ENCODE assay signal across 21 mouse cellular contexts in the genomic region with DNA sequence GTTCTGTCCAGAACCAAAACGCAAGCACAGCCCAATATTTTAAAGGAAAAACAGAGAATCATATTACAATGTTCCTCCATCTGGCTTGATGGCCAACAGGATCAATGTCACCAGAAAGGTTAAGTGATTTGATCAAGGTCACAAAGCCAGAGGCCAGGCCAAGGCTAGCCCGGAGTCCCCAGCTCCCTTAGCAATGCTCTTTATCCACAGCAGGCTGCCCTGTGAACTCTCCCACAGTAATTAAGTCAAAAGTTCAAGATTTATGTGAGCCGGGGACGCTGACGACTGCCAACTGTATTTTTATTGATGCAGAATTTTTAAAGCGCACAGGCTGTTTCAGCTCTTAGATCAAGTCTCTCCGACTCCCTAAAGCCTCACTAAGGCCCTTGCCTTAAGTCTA.
A peak's percentile ranks its signal among the peaks of the same experiment; 100 is the strongest.
DNase-seq lines count a peak whose midpoint lies in the region; ATAC-seq and TF ChIP-seq lines count a peak whose summit lies in the region.
"Had no signal": no experiment of that assay in that cellular context is flagged by ENCODE, and none has a peak within 500 bp of the region (broad histone marks: within the 10 kb centered on the region; RNA-seq: fewer than 3 reads in every experiment).

No protein-coding gene starts in this region.

- WGBS in liver, adult 2 months: 49% methylated on average over 7 of the region's 7 CpGs
- WGBS in liver, embryonic 11.5 days: 67% methylated on average over 7 of the region's 7 CpGs
- WGBS in hindbrain, embryonic 12.5 days: 53% methylated on average over 7 of the region's 7 CpGs

- H3K4me2 ChIP-seq in liver, embryonic 11.5 days: no peak overlapping the region
- no peak overlapping the region for H3K4me2 ChIP-seq in hindbrain, embryonic 12.5 days (replicated peaks)
- H3K4me2 ChIP-seq: forebrain, embryonic 12.5 days; hindbrain, embryonic 14.5 days; limb, embryonic 12.5 days; midbrain, embryonic 13.5 days had no signal

- no peak overlapping the region for H3K4me3 ChIP-seq in liver, adult 2 months (ENCODE audit: insufficient read depth, low read depth, low read length)
- no peak overlapping the region for H3K4me3 ChIP-seq in liver, embryonic 11.5 days (ENCODE audit: low read depth, low read length)
- no peak overlapping the region for H3K4me3 ChIP-seq in hindbrain, embryonic 12.5 days
- H3K4me3 ChIP-seq: forebrain, embryonic 12.5 days; heart, adult 2 months; limb, embryonic 12.5 days; midbrain, embryonic 13.5 days; myocyte had no signal

- H3K4me1 ChIP-seq in liver, adult 2 months (ENCODE audit: control insufficient read depth, insufficient read depth, low read length): peaks cover 9% of the 10 kb centered on the region
- H3K4me1 ChIP-seq in liver, embryonic 11.5 days (replicated peaks; ENCODE audit: control insufficient read depth, insufficient read depth, low read length): no peaks in the 10 kb centered on the region
- H3K4me1 ChIP-seq in hindbrain, embryonic 12.5 days: peaks cover 16% of the 10 kb centered on the region

- peaks cover 4% of the 10 kb centered on the region; the same call in 1 of the 2 replicates for H3K79me2 ChIP-seq in liver, adult 2 months (ENCODE audit: control insufficient read depth, insufficient read depth, low read length)

- peak; percentile 40 for DNase-seq in liver, adult 2 months (ENCODE audit: extremely low read depth, low read depth, low spot score)
- no peak for DNase-seq in liver, embryonic 11.5 days (ENCODE audit: low spot score)
- DNase-seq in kidney, adult 11 months: peak; percentile 52
- peak; percentile 77 for DNase-seq in kidney, postnatal 10 days
- no peak for DNase-seq in lung, postnatal 14 days
- DNase-seq: B cell, adult 2 months; cerebellum, adult 18-20 months; heart, adult 2 months; heart, postnatal 10 days; lung, adult 18-20 months; right cerebral cortex, adult 18-20 months; thymus, postnatal 36 days had no signal

- 0 out of 2 replicates have a peak overlapping the region, but pooled peaks have one; percentile 1 for H3K27ac ChIP-seq in liver, adult 2 months (replicated peaks; ENCODE audit: insufficient read depth, low read depth, low read length)
- no peak overlapping the region for H3K27ac ChIP-seq in liver, embryonic 11.5 days (ENCODE audit: low read depth, low read length)
- H3K27ac ChIP-seq in hindbrain, embryonic 12.5 days: no peak overlapping the region
- H3K27ac ChIP-seq: forebrain, embryonic 12.5 days; heart, adult 2 months; hindbrain, embryonic 14.5 days; limb, embryonic 12.5 days; macrophage; midbrain, embryonic 13.5 days; stomach, postnatal 0 days had no signal

- no peaks in the 10 kb centered on the region for H3K36me3 ChIP-seq in liver, adult 2 months (ENCODE audit: control insufficient read depth, insufficient read depth, low read length)
- no peaks in the 10 kb centered on the region for H3K36me3 ChIP-seq in liver, embryonic 11.5 days (ENCODE audit: control insufficient read depth, insufficient read depth, low read length)
- no peaks in the 10 kb centered on the region for H3K36me3 ChIP-seq in hindbrain, embryonic 12.5 days
- H3K36me3 ChIP-seq: forebrain, embryonic 12.5 days had no signal

- H3K27me3 ChIP-seq in liver, adult 2 months (ENCODE audit: control insufficient read depth, insufficient read depth, low read length): no peaks in the 10 kb centered on the region
- H3K27me3 ChIP-seq in liver, embryonic 11.5 days (replicated peaks; ENCODE audit: control insufficient read depth, insufficient read depth, low read length): no peaks in the 10 kb centered on the region
- H3K27me3 ChIP-seq in hindbrain, embryonic 12.5 days: no peaks in the 10 kb centered on the region
- H3K27me3 ChIP-seq: limb, embryonic 12.5 days; midbrain, embryonic 13.5 days had no signal

- no peak for ATAC-seq in liver, embryonic 11.5 days (replicated peaks; ENCODE audit: low FRiP score)
- ATAC-seq in hindbrain, embryonic 12.5 days (ENCODE audit: low FRiP score): no peak
- no peak for ATAC-seq in CD4-positive, CD25-positive, alpha-beta regulatory T cell, adult 4 months
- ATAC-seq: midbrain, embryonic 13.5 days had no signal

- no peak overlapping the region for H3K9ac ChIP-seq in liver, adult 2 months (ENCODE audit: low read depth, low read length)
- H3K9ac ChIP-seq in liver, embryonic 11.5 days (ENCODE audit: low read depth, low read length): no peak overlapping the region
- H3K9ac ChIP-seq in hindbrain, embryonic 12.5 days: no peak overlapping the region
- H3K9ac ChIP-seq: forebrain, embryonic 12.5 days; hindbrain, embryonic 14.5 days; limb, embryonic 12.5 days; midbrain, embryonic 13.5 days had no signal

- no peak for TF ChIP-seq CTCF in liver, adult 2 months (IDR thresholded peaks at IDR 0.05; ENCODE audit: low read depth, low read length)

- TF ChIP-seq POLR2A in liver, adult 2 months (IDR thresholded peaks at IDR 0.05; ENCODE audit: extremely low read depth, insufficient read depth, low read length): no peak

- H3K9me3 ChIP-seq in liver, embryonic 11.5 days (ENCODE audit: control insufficient read depth, low read length): peaks cover 2% of the 10 kb centered on the region; the same call in 1 of the 2 replicates
- no peaks in the 10 kb centered on the region for H3K9me3 ChIP-seq in hindbrain, embryonic 12.5 days (replicated peaks)
- H3K9me3 ChIP-seq: forebrain, embryonic 12.5 days; limb, embryonic 12.5 days; midbrain, embryonic 13.5 days had no signal

Comparison
In these comparisons a context has a peak if more than half of its experiments do, and no peak if none do; other contexts are left out.
1. DNase-seq: peak in liver, adult 2 months (single experiment), kidney, adult 11 months (single experiment) and kidney, postnatal 10 days (single experiment); none in liver, embryonic 11.5 days (single experiment) and lung, postnatal 14 days (single experiment).